Mouse (Mus musculus): ENCODE data around the gene Ift81.

GRCm38 (mm10) chr5:122521130-122521473 is 93.2 kb downstream of the Ift81 start:
- TF ChIP-seq POLR2AphosphoS2 (IDR thresholded peaks at IDR 0.05; ENCODE audit: insufficient read length, low read depth) (no peak), MYOD1 (IDR thresholded peaks at IDR 0.05; ENCODE audit: control insufficient read depth in 1 of 3, insufficient read length in 2 of 3, low read depth in 2 of 3) (no peak)
